Mouse (Mus musculus): ENCODE measurements around the gene Csf2ra. TPM values are rescaled to one million over a fixed set of nuclear protein-coding genes. Genes with fewer than 3 reads are reported as not detected.
"Not testable (repeated sequence)": the region's sequence is repeated elsewhere in the genome, so short reads cannot be mapped to it uniquely, and the experiment has no call there.

Gene Csf2ra
- 70.1 and 81.8 TPM in 2 replicates for polyA plus RNA-seq (2012; rRNA removed)

- DNase-seq (ENCODE audit: low spot score), result no peak
Measured at GRCm38 (mm10) chr19:61227941-61228701, at the start of gene Csf2ra. TSS of gene Csf2ra (minus strand) at chr19:61228429.

GRCm38 (mm10) chr19:61275446-61275845 is 47.2 kb upstream of the Csf2ra start:
- no peak for DNase-seq (ENCODE audit: low spot score)

- DNase-seq (ENCODE audit: low spot score), result not testable (repeated sequence)
Measured at GRCm38 (mm10) chr19:61269141-61269540, 40.9 kb upstream of the Csf2ra start.

- no peak for DNase-seq (ENCODE audit: low spot score)
Measured at GRCm38 (mm10) chr19:61267141-61267540, 38.9 kb upstream of the Csf2ra start.

GRCm38 (mm10) chr19:61266651-61267050 is 38.4 kb upstream of the Csf2ra start:
- DNase-seq (ENCODE audit: low spot score), result no peak

GRCm38 (mm10) chr19:61266246-61266615 is 38.0 kb upstream of the Csf2ra start:
- no peak for DNase-seq (ENCODE audit: low spot score)

- DNase-seq (ENCODE audit: low spot score), result no peak
Measured at GRCm38 (mm10) chr19:61265349-61266245, 37.4 kb upstream of the Csf2ra start.

- no peak for DNase-seq (ENCODE audit: low spot score)
Measured at GRCm38 (mm10) chr19:61264933-61265332, 36.7 kb upstream of the Csf2ra start.

- no peak for DNase-seq (ENCODE audit: low spot score)
Measured at GRCm38 (mm10) chr19:61264227-61264626, 36.0 kb upstream of the Csf2ra start.

- DNase-seq (ENCODE audit: low spot score), result no peak
Measured at GRCm38 (mm10) chr19:61261241-61261640, 33.0 kb upstream of the Csf2ra start.

GRCm38 (mm10) chr19:61257733-61258132 is 29.5 kb upstream of the Csf2ra start:
- DNase-seq (ENCODE audit: low spot score), result no peak

GRCm38 (mm10) chr19:61256166-61256887 is 28.1 kb upstream of the Csf2ra start:
- no peak for DNase-seq (ENCODE audit: low spot score)

GRCm38 (mm10) chr19:61247334-61247733 is 19.1 kb upstream of the Csf2ra start:
- not testable (repeated sequence) for DNase-seq (ENCODE audit: low spot score)

GRCm38 (mm10) chr19:61244721-61245436 is 16.6 kb upstream of the Csf2ra start:
- DNase-seq (ENCODE audit: low spot score), result no peak

GRCm38 (mm10) chr19:61237967-61238366 is 9.7 kb upstream of the Csf2ra start:
- no peak for DNase-seq (ENCODE audit: low spot score)

- no peak for DNase-seq (ENCODE audit: low spot score)
Measured at GRCm38 (mm10) chr19:61234532-61234931, 6.3 kb upstream of the Csf2ra start.

- peak; percentile 70 for DNase-seq (ENCODE audit: low spot score)
Measured at GRCm38 (mm10) chr19:61226928-61227854, 1.0 kb downstream of the Csf2ra start.

GRCm38 (mm10) chr19:61226401-61226927 is 1.8 kb downstream of the Csf2ra start:
- peak; percentile 67 for DNase-seq (ENCODE audit: low spot score)

GRCm38 (mm10) chr19:61225526-61226400 is 2.5 kb downstream of the Csf2ra start:
- peak; percentile 55 for DNase-seq (ENCODE audit: low spot score)

All from urinary bladder, adult 2 months (tissue).